Mouse (Mus musculus): Measurements from ENCODE around the gene Entpd7. TPM values are rescaled to one million over a fixed set of nuclear protein-coding genes. Genes with fewer than 3 reads are reported as not detected.

Gene Entpd7
- polyA plus RNA-seq, 1 experiment from 2014 or later = 15.4 TPM

- Histone ChIP-seq H3K9ac (ENCODE audit: low read depth, low read length) (no peak overlapping the region), H3K36me3 (ENCODE audit: control insufficient read depth, insufficient read depth, low read length) (no peaks in the 10 kb centered on the region), H3K4me1 (replicated peaks; ENCODE audit: control insufficient read depth, insufficient read depth, low read length) (no peaks in the 10 kb centered on the region), H3K4me2 (replicated peaks; ENCODE audit: low read depth, low read length) (no peak overlapping the region), H3K9me3 (ENCODE audit: control insufficient read depth, low read length) (no peaks in the 10 kb centered on the region), H3K27ac (ENCODE audit: low read depth, low read length) (no peak overlapping the region), H3K4me3 (ENCODE audit: low read depth, low read length) (no peak overlapping the region), H3K27me3 (ENCODE audit: control insufficient read depth, insufficient read depth, low read length) (no peaks in the 10 kb centered on the region)
- ATAC-seq (ENCODE audit: low FRiP score) (no peak), DNase-seq (ENCODE audit: low spot score) (no peak)
- 87% methylated on average over 5 of the region's 5 CpGs for WGBS
Measured at GRCm38 (mm10) chr19:43766451-43766850, 77.0 kb downstream of the Entpd7 start.

- H3K4me2 ChIP-seq (replicated peaks; ENCODE audit: low read depth, low read length) = no peak overlapping the region
- no peaks in the 10 kb centered on the region for H3K36me3 ChIP-seq (ENCODE audit: control insufficient read depth, insufficient read depth, low read length)
- H3K4me1 ChIP-seq (replicated peaks; ENCODE audit: control insufficient read depth, insufficient read depth, low read length) = no peaks in the 10 kb centered on the region
- 56% methylated on average over 9 of the region's 9 CpGs for WGBS
- H3K9me3 ChIP-seq (ENCODE audit: control insufficient read depth, low read length) = no peaks in the 10 kb centered on the region
- no peak for DNase-seq (ENCODE audit: low spot score)
- no peak overlapping the region for H3K9ac ChIP-seq (ENCODE audit: low read depth, low read length)
- ATAC-seq (ENCODE audit: low FRiP score) = no peak
- H3K27ac ChIP-seq (ENCODE audit: low read depth, low read length) = no peak overlapping the region
- H3K27me3 ChIP-seq (ENCODE audit: control insufficient read depth, insufficient read depth, low read length) = no peaks in the 10 kb centered on the region
- no peak overlapping the region for H3K4me3 ChIP-seq (ENCODE audit: low read depth, low read length)
Measured at GRCm38 (mm10) chr19:43767549-43768322, 78.3 kb downstream of the Entpd7 start.

GRCm38 (mm10) chr19:43769366-43769960, 80.0 kb downstream of the Entpd7 start:
- no peaks in the 10 kb centered on the region for H3K9me3 ChIP-seq (ENCODE audit: control insufficient read depth, low read length)
- H3K4me3 ChIP-seq (ENCODE audit: low read depth, low read length) = no peak overlapping the region
- DNase-seq (ENCODE audit: low spot score) (no peak), ATAC-seq (ENCODE audit: low FRiP score) (no peak)
- H3K4me2 ChIP-seq (replicated peaks; ENCODE audit: low read depth, low read length) = no peak overlapping the region
- H3K27ac ChIP-seq (ENCODE audit: low read depth, low read length) = no peak overlapping the region
- no peaks in the 10 kb centered on the region for H3K4me1 ChIP-seq (replicated peaks; ENCODE audit: control insufficient read depth, insufficient read depth, low read length)
- H3K27me3 ChIP-seq (ENCODE audit: control insufficient read depth, insufficient read depth, low read length) = no peaks in the 10 kb centered on the region
- 86% methylated on average over 5 of the region's 5 CpGs for WGBS
- no peak overlapping the region for H3K9ac ChIP-seq (ENCODE audit: low read depth, low read length)
- no peaks in the 10 kb centered on the region for H3K36me3 ChIP-seq (ENCODE audit: control insufficient read depth, insufficient read depth, low read length)

GRCm38 (mm10) chr19:43770584-43770983, 81.1 kb downstream of the Entpd7 start:
- no peaks in the 10 kb centered on the region for H3K4me1 ChIP-seq (replicated peaks; ENCODE audit: control insufficient read depth, insufficient read depth, low read length)
- H3K9me3 ChIP-seq (ENCODE audit: control insufficient read depth, low read length) = no peaks in the 10 kb centered on the region
- DNase-seq (ENCODE audit: low spot score) = no peak
- no peaks in the 10 kb centered on the region for H3K27me3 ChIP-seq (ENCODE audit: control insufficient read depth, insufficient read depth, low read length)
- no peak overlapping the region for H3K4me3 ChIP-seq (ENCODE audit: low read depth, low read length)
- no peak overlapping the region for H3K4me2 ChIP-seq (replicated peaks; ENCODE audit: low read depth, low read length)
- H3K36me3 ChIP-seq (ENCODE audit: control insufficient read depth, insufficient read depth, low read length) = no peaks in the 10 kb centered on the region
- no peak overlapping the region for H3K9ac ChIP-seq (ENCODE audit: low read depth, low read length)
- no peak for ATAC-seq (ENCODE audit: low FRiP score)
- 89% methylated on average over 4 of the region's 4 CpGs for WGBS
- no peak overlapping the region for H3K27ac ChIP-seq (ENCODE audit: low read depth, low read length)

GRCm38 (mm10) chr19:43771499-43771969, 82.1 kb downstream of the Entpd7 start:
- 93% methylated on average over 5 of the region's 5 CpGs for WGBS
- Histone ChIP-seq H3K4me2 (replicated peaks; ENCODE audit: low read depth, low read length) (no peak overlapping the region), H3K27me3 (ENCODE audit: control insufficient read depth, insufficient read depth, low read length) (no peaks in the 10 kb centered on the region), H3K4me1 (replicated peaks; ENCODE audit: control insufficient read depth, insufficient read depth, low read length) (no peaks in the 10 kb centered on the region), H3K9ac (ENCODE audit: low read depth, low read length) (no peak overlapping the region), H3K9me3 (ENCODE audit: control insufficient read depth, low read length) (no peaks in the 10 kb centered on the region), H3K36me3 (ENCODE audit: control insufficient read depth, insufficient read depth, low read length) (no peaks in the 10 kb centered on the region), H3K4me3 (ENCODE audit: low read depth, low read length) (no peak overlapping the region), H3K27ac (ENCODE audit: low read depth, low read length) (no peak overlapping the region)
- ATAC-seq (ENCODE audit: low FRiP score) (no peak), DNase-seq (ENCODE audit: low spot score) (no peak)

- Histone ChIP-seq H3K9ac (ENCODE audit: low read depth, low read length) (no peak overlapping the region), H3K36me3 (ENCODE audit: control insufficient read depth, insufficient read depth, low read length) (no peaks in the 10 kb centered on the region), H3K4me1 (replicated peaks; ENCODE audit: control insufficient read depth, insufficient read depth, low read length) (no peaks in the 10 kb centered on the region), H3K4me2 (replicated peaks; ENCODE audit: low read depth, low read length) (no peak overlapping the region), H3K27ac (ENCODE audit: low read depth, low read length) (no peak overlapping the region), H3K27me3 (ENCODE audit: control insufficient read depth, insufficient read depth, low read length) (no peaks in the 10 kb centered on the region), H3K9me3 (ENCODE audit: control insufficient read depth, low read length) (no peaks in the 10 kb centered on the region), H3K4me3 (ENCODE audit: low read depth, low read length) (no peak overlapping the region)
- WGBS = 57% methylated on average over 6 of the region's 6 CpGs
- DNase-seq (ENCODE audit: low spot score) (no peak), ATAC-seq (ENCODE audit: low FRiP score) (no peak)
Measured at GRCm38 (mm10) chr19:43772311-43772710, 82.8 kb downstream of the Entpd7 start.

- H3K4me1 ChIP-seq (replicated peaks; ENCODE audit: control insufficient read depth, insufficient read depth, low read length) = no peaks in the 10 kb centered on the region
- H3K4me2 ChIP-seq (replicated peaks; ENCODE audit: low read depth, low read length) = no peak overlapping the region
- no peaks in the 10 kb centered on the region for H3K36me3 ChIP-seq (ENCODE audit: control insufficient read depth, insufficient read depth, low read length)
- H3K27me3 ChIP-seq (ENCODE audit: control insufficient read depth, insufficient read depth, low read length) = no peaks in the 10 kb centered on the region
- H3K9me3 ChIP-seq (ENCODE audit: control insufficient read depth, low read length) = no peaks in the 10 kb centered on the region
- ATAC-seq (ENCODE audit: low FRiP score) (no peak), DNase-seq (ENCODE audit: low spot score) (no peak)
- 76% methylated on average over 10 of the region's 10 CpGs for WGBS
- H3K4me3 ChIP-seq (ENCODE audit: low read depth, low read length) = no peak overlapping the region
- no peak overlapping the region for H3K27ac ChIP-seq (ENCODE audit: low read depth, low read length)
- no peak overlapping the region for H3K9ac ChIP-seq (ENCODE audit: low read depth, low read length)
Measured at GRCm38 (mm10) chr19:43775433-43775832, 86.0 kb downstream of the Entpd7 start.

- Histone ChIP-seq H3K4me3 (ENCODE audit: low read depth, low read length) (no peak overlapping the region), H3K36me3 (ENCODE audit: control insufficient read depth, insufficient read depth, low read length) (no peaks in the 10 kb centered on the region), H3K27me3 (ENCODE audit: control insufficient read depth, insufficient read depth, low read length) (no peaks in the 10 kb centered on the region), H3K27ac (ENCODE audit: low read depth, low read length) (no peak overlapping the region), H3K4me1 (replicated peaks; ENCODE audit: control insufficient read depth, insufficient read depth, low read length) (no peaks in the 10 kb centered on the region), H3K4me2 (replicated peaks; ENCODE audit: low read depth, low read length) (no peak overlapping the region), H3K9me3 (ENCODE audit: control insufficient read depth, low read length) (no peaks in the 10 kb centered on the region), H3K9ac (ENCODE audit: low read depth, low read length) (no peak overlapping the region)
- WGBS = 84% methylated on average over 4 of the region's 4 CpGs
- ATAC-seq (ENCODE audit: low FRiP score) = no peak
- DNase-seq (ENCODE audit: low spot score) = no peak
Measured at GRCm38 (mm10) chr19:43776561-43776960, 87.1 kb downstream of the Entpd7 start.

- DNase-seq (ENCODE audit: low spot score) = no peak
- no peaks in the 10 kb centered on the region for H3K9me3 ChIP-seq (ENCODE audit: control insufficient read depth, low read length)
- no peak for ATAC-seq (ENCODE audit: low FRiP score)
- H3K36me3 ChIP-seq (ENCODE audit: control insufficient read depth, insufficient read depth, low read length) = no peaks in the 10 kb centered on the region
- H3K4me1 ChIP-seq (replicated peaks; ENCODE audit: control insufficient read depth, insufficient read depth, low read length) = no peaks in the 10 kb centered on the region
- no peak overlapping the region for H3K9ac ChIP-seq (ENCODE audit: low read depth, low read length)
- 88% methylated on average over 2 of the region's 2 CpGs for WGBS
- no peak overlapping the region for H3K4me2 ChIP-seq (replicated peaks; ENCODE audit: low read depth, low read length)
- no peak overlapping the region for H3K4me3 ChIP-seq (ENCODE audit: low read depth, low read length)
- H3K27me3 ChIP-seq (ENCODE audit: control insufficient read depth, insufficient read depth, low read length) = no peaks in the 10 kb centered on the region
- H3K27ac ChIP-seq (ENCODE audit: low read depth, low read length) = no peak overlapping the region
Measured at GRCm38 (mm10) chr19:43777308-43777707, 87.8 kb downstream of the Entpd7 start.
